Mouse (Mus musculus) erythroblast, embryonic 14.5 days (primary cell): ENCODE results near the gene Ndufs5.

Experiments used
- GATA1 ChIP-seq: IDR thresholded peaks from 2 replicates; pipeline ENCODE4 v1.6.1; 2012; ENCODE audit warnings: low read length, inconsistent platforms, mixed read lengths
- TAL1 ChIP-seq: IDR thresholded peaks from 3 replicates; pipeline ENCODE4 v1.6.1; 2012; ENCODE audit warnings: low read length, inconsistent platforms, mixed read lengths

- TF ChIP-seq GATA1 (no peak), TAL1 (no peak)
Measured at GRCm38 (mm10) chr4:123712431-123712830, 5.6 kb downstream of the Ndufs5 start.
